ENCODE assay signal across 16 mouse cellular contexts in the genomic region with DNA sequence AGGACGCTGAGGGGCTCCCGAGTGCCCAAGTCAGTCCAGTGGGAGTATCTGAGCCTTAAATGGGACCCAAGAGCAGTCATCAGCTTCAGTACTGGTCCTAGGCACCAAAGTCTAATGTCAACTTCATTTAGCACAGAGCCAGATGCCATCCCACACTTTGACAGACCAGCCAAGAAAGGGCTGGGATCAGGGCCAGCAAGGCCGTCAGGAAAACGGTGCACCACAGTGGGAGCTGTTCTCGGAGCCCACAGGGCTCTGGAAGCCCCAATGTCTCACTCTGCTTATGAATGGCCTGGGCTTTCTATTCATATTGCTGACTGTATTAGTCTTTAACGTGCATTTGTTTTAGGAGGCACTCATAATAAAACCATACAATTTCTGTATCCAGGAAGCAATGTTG. TPM values are rescaled to one million over a fixed set of nuclear protein-coding genes. Genes with fewer than 3 reads are reported as not detected.
DNase-seq lines count a peak whose midpoint lies in the region; ATAC-seq lines count a peak whose summit lies in the region.
"Had no signal": no experiment of that assay in that cellular context is flagged by ENCODE, and none has a peak within 500 bp of the region (broad histone marks: within the 10 kb centered on the region; RNA-seq: fewer than 3 reads in every experiment).

No protein-coding gene starts in this region.

- ATAC-seq in hindbrain, embryonic 14.5 days (ENCODE audit: low FRiP score): peak; percentile 22; the same call in 1 of the 2 replicates
- no peak for ATAC-seq in hindbrain, embryonic 13.5 days (ENCODE audit: low FRiP score)
- ATAC-seq in forebrain, embryonic 15.5 days (replicated peaks): peak; percentile 20; the same call in 1 of the 2 replicates
- no peak for ATAC-seq in megakaryocyte, adult 5-6 weeks (ENCODE audit: poor library complexity, severe bottlenecking)
- ATAC-seq: Patski had no signal

- H3K27me3 ChIP-seq in hindbrain, embryonic 14.5 days (ENCODE audit: control insufficient read depth, insufficient read depth, low read length): no peaks in the 10 kb centered on the region
- no peaks in the 10 kb centered on the region for H3K27me3 ChIP-seq in hindbrain, embryonic 13.5 days
- H3K27me3 ChIP-seq in forebrain, embryonic 15.5 days: no peaks in the 10 kb centered on the region
- H3K27me3 ChIP-seq: lung, embryonic 15.5 days; Patski had no signal

- no peaks in the 10 kb centered on the region for H3K4me1 ChIP-seq in hindbrain, embryonic 14.5 days (replicated peaks; ENCODE audit: control insufficient read depth, insufficient read depth, low read length)
- H3K4me1 ChIP-seq in hindbrain, embryonic 13.5 days (replicated peaks): peaks cover 32% of the 10 kb centered on the region
- peaks cover 14% of the 10 kb centered on the region for H3K4me1 ChIP-seq in forebrain, embryonic 15.5 days

- H3K4me2 ChIP-seq in hindbrain, embryonic 14.5 days (replicated peaks): no peak overlapping the region
- H3K4me2 ChIP-seq in hindbrain, embryonic 13.5 days: no peak overlapping the region
- no peak overlapping the region for H3K4me2 ChIP-seq in forebrain, embryonic 15.5 days (replicated peaks)
- H3K4me2 ChIP-seq: lung, embryonic 15.5 days had no signal

- H3K9me3 ChIP-seq in hindbrain, embryonic 14.5 days (ENCODE audit: control insufficient read depth, low read length): no peaks in the 10 kb centered on the region
- no peaks in the 10 kb centered on the region for H3K9me3 ChIP-seq in hindbrain, embryonic 13.5 days
- H3K9me3 ChIP-seq in forebrain, embryonic 15.5 days: no peaks in the 10 kb centered on the region
- H3K9me3 ChIP-seq: embryonic facial prominence, embryonic 10.5 days; lung, embryonic 15.5 days had no signal

- no peaks in the 10 kb centered on the region for H3K36me3 ChIP-seq in hindbrain, embryonic 14.5 days (replicated peaks; ENCODE audit: control insufficient read depth, insufficient read depth)
- no peaks in the 10 kb centered on the region for H3K36me3 ChIP-seq in hindbrain, embryonic 13.5 days
- no peaks in the 10 kb centered on the region for H3K36me3 ChIP-seq in forebrain, embryonic 15.5 days
- H3K36me3 ChIP-seq: embryonic facial prominence, embryonic 10.5 days; lung, embryonic 15.5 days had no signal

- H3K9ac ChIP-seq in hindbrain, embryonic 14.5 days: no peak overlapping the region
- H3K9ac ChIP-seq in hindbrain, embryonic 13.5 days: no peak overlapping the region
- H3K9ac ChIP-seq in forebrain, embryonic 15.5 days (replicated peaks): no peak overlapping the region
- H3K9ac ChIP-seq: lung, embryonic 15.5 days had no signal

- H3K4me3 ChIP-seq in hindbrain, embryonic 14.5 days (replicated peaks; ENCODE audit: low read length): no peak overlapping the region
- H3K4me3 ChIP-seq in hindbrain, embryonic 13.5 days: no peak overlapping the region
- no peak overlapping the region for H3K4me3 ChIP-seq in forebrain, embryonic 15.5 days
- H3K4me3 ChIP-seq: embryonic facial prominence, embryonic 10.5 days; lung, embryonic 15.5 days had no signal

- no peak overlapping the region for H3K27ac ChIP-seq in hindbrain, embryonic 14.5 days
- H3K27ac ChIP-seq in hindbrain, embryonic 13.5 days: no peak overlapping the region
- H3K27ac ChIP-seq in forebrain, embryonic 15.5 days (replicated peaks): no peak overlapping the region
- H3K27ac ChIP-seq: embryonic facial prominence, embryonic 10.5 days; lung, embryonic 15.5 days had no signal

- WGBS in hindbrain, embryonic 14.5 days: 63% methylated on average over 6 of the region's 6 CpGs
- WGBS in hindbrain, embryonic 13.5 days: 81% methylated on average over 6 of the region's 6 CpGs
- WGBS in forebrain, embryonic 15.5 days: 37% methylated on average over 6 of the region's 6 CpGs

- DNase-seq in hindbrain, embryonic 14.5 days (ENCODE audit: low spot score): peak; percentile 34
- DNase-seq in Muller cell, postnatal 12 days (ENCODE audit: inconsistent ontology term): peak; percentile 27
- peak; percentile 9 for DNase-seq in brain, adult 2 months (ENCODE audit: low read depth, low spot score)
- DNase-seq in lung, postnatal 25 days (ENCODE audit: low spot score): no peak
- no peak for DNase-seq in kidney, adult 8-10 months
- DNase-seq: kidney, postnatal 10 days; liver; thymus, adult 2 months had no signal

RNA-seq across cellular contexts. Expression of a gene that starts 36.2 kb away (rescaled TPM):
- 0.24 and 0.25 TPM in 2 replicates for polyA plus RNA-seq in hindbrain, embryonic 14.5 days (2014; fragmentation: Nextera tagmentation; extraction: Ambion mirVana)
- 0.16 and 0.21 TPM in 2 replicates for polyA plus RNA-seq in hindbrain, embryonic 13.5 days (2015; fragmentation: Nextera tagmentation; extraction: Ambion mirVana)
- polyA plus RNA-seq in forebrain, embryonic 15.5 days (2015; fragmentation: Nextera tagmentation; extraction: Ambion mirVana): 0.64 and 0.90 TPM in 2 replicates
- total RNA-seq in megakaryocyte, adult 5-6 weeks (2015): not detected in 2 replicates
- 0.04 TPM in 1 of 2 replicates, not detected in the other for total RNA-seq in megakaryocyte, adult 5-6 weeks (2017)
- total RNA-seq: CH12.LX; megakaryocyte-erythroid progenitor cell, adult 5-6 weeks had no signal

Comparison
In these comparisons a context has a peak if more than half of its experiments do, and no peak if none do; other contexts are left out.
1. ATAC-seq: peak in hindbrain, embryonic 14.5 days (single experiment) and forebrain, embryonic 15.5 days (single experiment); none in hindbrain, embryonic 13.5 days (single experiment) and megakaryocyte, adult 5-6 weeks (single experiment).
2. DNase-seq: peak in hindbrain, embryonic 14.5 days (single experiment), Muller cell, postnatal 12 days (single experiment) and brain, adult 2 months (single experiment); none in lung, postnatal 25 days (single experiment) and kidney, adult 8-10 months (0 of 2).